Mouse (Mus musculus) embryonic facial prominence, embryonic 10.5 days (tissue): ENCODE data around the gene Ap3b2. TPM values are rescaled to one million over a fixed set of nuclear protein-coding genes. Genes with fewer than 3 reads are reported as not detected.
A peak's percentile ranks its signal among the peaks of the same experiment; 100 is the strongest.

Source experiments
- DNase-seq: peaks from one replicate; pipeline ENCODE4 v3.0.0-alpha.2; 2017; ENCODE audit warnings: low spot score
- H3K27ac ChIP-seq: fragments of 300-500 bp; sonication (generic); replicated peaks from 2 replicates; pipeline ENCODE4 v1.5.1; 2016; ENCODE audit warnings: mild to moderate bottlenecking
- H3K27me3 ChIP-seq: fragments of 300-500 bp; sonication (generic); replicated peaks from 2 replicates; pipeline ENCODE4 v1.6.1; 2016; ENCODE audit warnings: low read depth, mild to moderate bottlenecking; ENCODE audit not compliant: poor library complexity, severe bottlenecking
- H3K36me3 ChIP-seq: fragments of 300-500 bp; sonication (generic); replicated peaks from 2 replicates; pipeline ENCODE4 v1.6.1; 2016; ENCODE audit warnings: mild to moderate bottlenecking, moderate library complexity
- H3K4me1 ChIP-seq: fragments of 300-500 bp; sonication (generic); 2 replicates; pipeline ENCODE4 v1.6.1; 2016
- H3K4me3 ChIP-seq: fragments of 300-500 bp; sonication (generic); 2 replicates; pipeline ENCODE4 v1.5.1; 2016; ENCODE audit warnings: mild to moderate bottlenecking, moderate library complexity
- H3K9me3 ChIP-seq: fragments of 300-500 bp; sonication (generic); 2 replicates; pipeline ENCODE4 v1.6.1; 2016; ENCODE audit warnings: mild to moderate bottlenecking
- WGBS: fragments of 180-500 bp; shearing (Covaris S2); methylation state at CpG from one replicate; pipeline ENCODE4 v1.1.7; 2016; 5-methylcytosine and 5-hydroxymethylcytosine counted together
- polyA plus RNA-seq: library from polyadenylated mRNA; unstranded; fragments of >200 nt; fragmentation: Nextera tagmentation; extraction: Ambion mirVana; gene quantifications from 2 replicates; pipeline ENCODE4 v1.2.1, GENCODE M21; 2016

Ap3b2 gene
- polyA plus RNA-seq: 8.6 and 10.8 TPM in 2 replicates

DNA sequence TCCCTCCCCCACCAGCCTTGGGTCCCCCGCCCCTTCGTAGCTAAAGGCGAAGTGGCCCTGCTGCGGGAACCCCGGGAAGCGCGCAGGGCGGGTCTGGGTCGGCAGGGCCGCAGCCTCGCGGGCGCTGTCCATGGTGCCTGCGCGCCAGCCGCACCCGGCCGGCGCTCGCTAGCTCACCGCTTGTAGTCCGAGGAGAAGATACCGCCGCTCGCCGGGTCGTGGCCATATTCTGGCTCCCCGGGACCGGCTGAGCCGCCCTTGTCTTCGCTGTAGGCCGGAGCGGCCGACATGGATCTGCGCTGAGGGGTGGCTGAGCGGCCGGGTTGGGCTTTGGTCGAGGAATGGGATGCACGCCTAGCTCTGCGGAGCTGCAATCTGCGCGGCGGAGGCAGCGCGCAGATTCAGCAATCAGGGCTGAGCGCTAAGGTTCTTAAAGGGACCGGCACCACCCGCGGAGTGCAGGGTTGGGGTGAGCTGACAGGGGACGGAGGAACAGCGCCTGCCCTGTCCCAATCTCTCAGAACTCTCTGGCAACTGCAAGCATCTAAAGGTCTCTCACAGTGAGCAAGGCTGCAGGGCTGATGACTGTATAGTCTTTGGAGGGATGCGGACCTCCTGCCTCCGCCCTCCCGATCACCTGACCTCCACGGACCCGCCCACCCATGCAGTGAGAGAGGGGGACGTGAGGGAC is at the start of gene Ap3b2:
Gene Ap3b2, minus strand, starts transcription at position 595 of the 691 bp plus-strand sequence.
- Histone ChIP-seq H3K4me3 (peak within 1 kb of the TSS; percentile 68), H3K4me1 (peaks cover 43% of the 10 kb centered on the region), H3K36me3 (no peaks in the 10 kb centered on the region), H3K27ac (peak within 1 kb of the TSS; percentile 72), H3K9me3 (no peaks in the 10 kb centered on the region), H3K27me3 (peaks cover 77% of the 10 kb centered on the region)
- WGBS: under 1% methylated on average over 57 of the region's 57 CpGs
- DNase-seq: peak; percentile 89

GRCm38 (mm10) chr7:81542934-81543333 is 49.2 kb upstream of the Ap3b2 start:
- no peaks in the 10 kb centered on the region for H3K36me3 ChIP-seq
- H3K4me3 ChIP-seq: no peak overlapping the region
- no peaks in the 10 kb centered on the region for H3K27me3 ChIP-seq
- no peaks in the 10 kb centered on the region for H3K4me1 ChIP-seq
- H3K27ac ChIP-seq: no peak overlapping the region
- H3K9me3 ChIP-seq: no peaks in the 10 kb centered on the region
- no peak for DNase-seq
- 89% methylated on average over 8 of the region's 8 CpGs for WGBS

- Histone ChIP-seq H3K4me3 (no peak overlapping the region), H3K27me3 (no peaks in the 10 kb centered on the region), H3K27ac (no peak overlapping the region), H3K36me3 (no peaks in the 10 kb centered on the region), H3K9me3 (no peaks in the 10 kb centered on the region), H3K4me1 (no peaks in the 10 kb centered on the region)
- no peak for DNase-seq
- 85% methylated on average over 7 of the region's 7 CpGs for WGBS
Measured at GRCm38 (mm10) chr7:81541924-81542524, 48.3 kb upstream of the Ap3b2 start.

DNA sequence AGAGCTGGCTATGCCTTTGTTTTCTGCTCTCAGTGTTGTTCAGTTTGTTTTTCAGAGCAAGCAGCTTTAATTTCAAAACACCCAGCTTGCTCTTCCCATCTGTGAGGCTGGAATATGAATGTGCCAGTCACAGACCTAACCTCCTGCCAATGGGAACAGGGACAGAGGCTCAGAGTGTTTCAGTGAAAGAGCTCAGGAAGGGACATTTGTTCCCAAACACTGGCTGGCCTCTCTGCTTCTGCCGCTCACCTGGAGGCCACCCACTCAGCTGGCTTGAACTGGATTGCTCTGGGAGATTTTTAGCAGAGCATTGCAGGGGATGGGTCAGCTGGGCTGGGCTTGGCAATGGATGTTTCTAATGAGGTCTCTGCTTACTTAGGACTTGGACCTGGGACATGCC is 47.3 kb upstream of the Ap3b2 start:
- H3K27ac ChIP-seq: no peak overlapping the region
- H3K9me3 ChIP-seq: no peaks in the 10 kb centered on the region
- peaks cover 4% of the 10 kb centered on the region; the same call in 1 of the 2 replicates for H3K36me3 ChIP-seq
- no peak overlapping the region for H3K4me3 ChIP-seq
- no peaks in the 10 kb centered on the region for H3K27me3 ChIP-seq
- H3K4me1 ChIP-seq: no peaks in the 10 kb centered on the region
- DNase-seq: no peak
- 64% methylated on average over 1 of the region's 1 CpGs for WGBS

GRCm38 (mm10) chr7:81539565-81539964 is 45.8 kb upstream of the Ap3b2 start:
- no peak overlapping the region for H3K4me3 ChIP-seq
- 37% methylated on average over 2 of the region's 2 CpGs for WGBS
- no peaks in the 10 kb centered on the region; the same call in 1 of the 2 replicates for H3K9me3 ChIP-seq
- H3K27me3 ChIP-seq: no peaks in the 10 kb centered on the region
- H3K36me3 ChIP-seq: peaks cover 18% of the 10 kb centered on the region
- no peak for DNase-seq
- H3K4me1 ChIP-seq: no peaks in the 10 kb centered on the region
- H3K27ac ChIP-seq: no peak overlapping the region

DNA sequence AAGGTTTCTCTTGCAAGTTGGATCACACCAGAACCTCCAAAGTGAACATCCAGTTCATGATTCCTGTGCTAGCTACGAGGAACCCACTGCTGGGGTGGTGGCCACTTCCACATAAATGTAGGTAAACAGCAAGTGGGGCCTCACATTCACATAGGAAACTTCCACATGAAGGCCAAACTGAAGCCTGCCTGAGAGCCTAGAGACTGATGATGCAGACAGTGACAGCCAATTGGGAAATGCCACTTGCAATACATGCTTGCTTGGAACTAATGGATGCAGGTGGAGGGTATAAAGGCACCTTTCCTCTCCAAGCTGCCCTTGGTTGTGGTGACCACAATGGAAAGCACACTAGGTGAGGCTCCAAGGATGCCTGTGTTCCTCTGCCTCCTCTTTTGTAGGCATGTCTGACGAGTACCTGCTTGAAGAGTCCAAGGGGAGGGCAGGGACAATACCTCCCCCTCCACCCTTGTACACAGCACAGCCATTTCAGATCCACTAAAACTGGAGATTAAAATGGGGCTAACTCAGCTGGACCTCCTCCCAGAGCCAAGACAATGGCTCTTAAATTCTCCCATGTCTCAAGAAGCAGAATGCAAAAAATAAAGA is 44.4 kb upstream of the Ap3b2 start:
- DNase-seq: no peak
- H3K27ac ChIP-seq: no peak overlapping the region
- no peaks in the 10 kb centered on the region for H3K4me1 ChIP-seq
- no peaks in the 10 kb centered on the region for H3K27me3 ChIP-seq
- peaks cover 6% of the 10 kb centered on the region; the same call in 1 of the 2 replicates for H3K9me3 ChIP-seq
- WGBS: 75% methylated on average over 2 of the region's 2 CpGs
- H3K4me3 ChIP-seq: no peak overlapping the region
- H3K36me3 ChIP-seq: peaks cover 32% of the 10 kb centered on the region

DNA sequence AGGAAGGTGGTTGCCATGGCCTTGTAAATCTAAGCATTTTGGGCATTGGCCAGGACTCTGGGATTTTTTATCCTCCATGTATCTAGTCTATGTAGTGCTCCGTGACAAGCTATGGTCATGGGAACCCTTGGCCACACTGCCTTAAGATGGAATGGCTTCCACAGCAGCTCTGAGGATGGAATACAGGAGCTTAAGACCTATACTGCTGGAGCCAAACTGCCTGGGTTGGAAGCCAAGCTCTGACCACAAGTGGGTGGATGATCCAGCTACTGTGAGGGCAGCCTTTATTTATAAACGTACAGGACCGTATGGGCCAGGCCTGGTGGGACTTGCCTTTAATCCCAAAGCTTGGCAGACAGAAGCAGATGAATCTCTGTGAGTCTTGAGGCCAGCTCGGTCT is 42.8 kb upstream of the Ap3b2 start:
- Histone ChIP-seq H3K36me3 (peaks cover 49% of the 10 kb centered on the region), H3K9me3 (peaks cover 7% of the 10 kb centered on the region; the same call in 1 of the 2 replicates), H3K4me3 (no peak overlapping the region), H3K4me1 (no peaks in the 10 kb centered on the region), H3K27ac (no peak overlapping the region), H3K27me3 (no peaks in the 10 kb centered on the region)
- WGBS: 91% methylated on average over 4 of the region's 4 CpGs
- DNase-seq: no peak

GRCm38 (mm10) chr7:81531462-81531861 is 37.7 kb upstream of the Ap3b2 start:
- no peak overlapping the region for H3K4me3 ChIP-seq
- peaks cover 7% of the 10 kb centered on the region; the same call in 1 of the 2 replicates for H3K9me3 ChIP-seq
- peaks cover 97% of the 10 kb centered on the region for H3K36me3 ChIP-seq
- 92% methylated on average over 1 of the region's 1 CpGs for WGBS
- DNase-seq: no peak
- no peaks in the 10 kb centered on the region for H3K4me1 ChIP-seq
- H3K27ac ChIP-seq: no peak overlapping the region
- H3K27me3 ChIP-seq: no peaks in the 10 kb centered on the region

DNA sequence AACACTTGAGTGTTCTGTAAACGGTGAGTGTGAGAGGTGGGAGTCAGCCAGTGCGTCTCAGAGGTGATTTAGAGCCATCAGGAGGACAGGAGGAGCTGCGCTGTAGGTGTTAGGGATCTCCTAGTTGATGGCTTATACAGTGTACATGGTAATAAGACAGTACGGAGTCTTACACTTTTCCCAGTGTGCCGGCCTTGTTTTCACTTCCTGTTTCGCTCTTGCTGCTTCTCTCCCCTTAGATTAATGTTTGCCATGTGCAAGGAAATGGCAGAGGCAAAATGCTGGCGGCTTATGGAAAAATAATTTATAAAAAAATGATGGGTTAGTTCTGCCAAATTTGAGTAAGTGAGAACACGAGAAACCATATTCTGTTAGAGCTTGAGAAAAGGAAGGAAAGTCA is 35.2 kb upstream of the Ap3b2 start:
- 95% methylated on average over 8 of the region's 8 CpGs for WGBS
- H3K4me1 ChIP-seq: peaks cover 10% of the 10 kb centered on the region

DNA sequence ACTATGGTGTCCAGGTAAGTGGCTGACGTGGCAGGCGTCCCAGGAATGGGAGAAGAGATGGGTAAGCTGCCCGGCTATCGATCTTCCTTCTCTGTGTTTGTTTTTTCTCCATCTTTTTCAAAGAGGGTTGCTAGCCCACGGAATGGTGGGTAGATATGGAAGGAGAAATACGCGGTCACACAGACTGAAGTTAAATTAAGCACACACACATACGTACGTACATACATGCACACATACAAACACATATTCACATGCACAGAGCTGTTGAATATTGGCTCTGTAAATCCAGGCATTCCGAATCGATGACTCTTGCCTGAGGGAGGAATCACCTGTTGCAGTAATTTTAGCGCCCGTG is 29.9 kb upstream of the Ap3b2 start:
- Histone ChIP-seq H3K9me3 (no peaks in the 10 kb centered on the region), H3K27ac (peak overlapping the region; percentile 94), H3K36me3 (peaks cover 36% of the 10 kb centered on the region), H3K4me1 (peaks cover 18% of the 10 kb centered on the region), H3K4me3 (peak overlapping the region; percentile 79), H3K27me3 (no peaks in the 10 kb centered on the region)
- 12% methylated on average over 13 of the region's 13 CpGs for WGBS
- no peak for DNase-seq

More for the DNA sequence above, 35.2 kb upstream of the Ap3b2 start:
- DNase-seq: no peak
- H3K27ac ChIP-seq: no peak overlapping the region
- H3K9me3 ChIP-seq: peaks cover 7% of the 10 kb centered on the region; the same call in 1 of the 2 replicates
- no peak overlapping the region for H3K4me3 ChIP-seq
- H3K27me3 ChIP-seq: no peaks in the 10 kb centered on the region
- H3K36me3 ChIP-seq: peaks cover 89% of the 10 kb centered on the region

DNA sequence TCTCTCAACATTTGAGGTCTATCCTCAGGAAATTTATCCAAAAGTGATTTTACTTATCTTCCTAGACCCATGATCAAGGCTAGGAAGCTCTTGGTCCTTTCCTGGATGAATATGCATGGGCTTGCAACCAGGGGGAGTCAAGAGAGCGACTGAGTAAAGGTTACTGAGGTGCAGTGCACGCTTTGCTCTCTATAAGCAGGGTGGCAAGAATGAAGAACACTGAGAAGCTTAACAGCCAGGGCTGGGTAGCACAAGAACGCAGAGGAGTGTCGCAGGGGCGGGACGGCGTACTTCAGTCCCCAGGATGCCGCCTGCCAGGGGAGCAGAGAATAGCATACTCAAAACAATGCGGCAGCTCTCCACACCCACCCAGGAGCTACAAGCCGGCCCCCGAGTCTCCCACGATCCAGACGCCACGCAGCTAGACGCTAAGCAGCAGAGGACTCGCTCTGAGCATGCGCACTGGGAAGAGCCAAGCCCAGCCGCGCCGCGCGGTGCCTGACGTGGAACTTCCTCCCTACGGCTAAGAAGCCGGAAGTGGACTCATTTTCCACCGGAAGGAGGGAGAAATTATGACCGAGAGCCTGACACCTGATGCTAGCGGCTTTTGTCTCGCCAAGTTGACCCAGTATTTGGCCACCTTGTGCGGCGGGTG is 29.4 kb upstream of the Ap3b2 start:
- Histone ChIP-seq H3K4me3 (peak overlapping the region; percentile 79), H3K27ac (peak overlapping the region; percentile 94), H3K4me1 (peaks cover 18% of the 10 kb centered on the region), H3K27me3 (no peaks in the 10 kb centered on the region), H3K9me3 (no peaks in the 10 kb centered on the region), H3K36me3 (peaks cover 31% of the 10 kb centered on the region)
- WGBS: under 1% methylated on average over 31 of the region's 31 CpGs
- DNase-seq: peak; percentile 96

DNA sequence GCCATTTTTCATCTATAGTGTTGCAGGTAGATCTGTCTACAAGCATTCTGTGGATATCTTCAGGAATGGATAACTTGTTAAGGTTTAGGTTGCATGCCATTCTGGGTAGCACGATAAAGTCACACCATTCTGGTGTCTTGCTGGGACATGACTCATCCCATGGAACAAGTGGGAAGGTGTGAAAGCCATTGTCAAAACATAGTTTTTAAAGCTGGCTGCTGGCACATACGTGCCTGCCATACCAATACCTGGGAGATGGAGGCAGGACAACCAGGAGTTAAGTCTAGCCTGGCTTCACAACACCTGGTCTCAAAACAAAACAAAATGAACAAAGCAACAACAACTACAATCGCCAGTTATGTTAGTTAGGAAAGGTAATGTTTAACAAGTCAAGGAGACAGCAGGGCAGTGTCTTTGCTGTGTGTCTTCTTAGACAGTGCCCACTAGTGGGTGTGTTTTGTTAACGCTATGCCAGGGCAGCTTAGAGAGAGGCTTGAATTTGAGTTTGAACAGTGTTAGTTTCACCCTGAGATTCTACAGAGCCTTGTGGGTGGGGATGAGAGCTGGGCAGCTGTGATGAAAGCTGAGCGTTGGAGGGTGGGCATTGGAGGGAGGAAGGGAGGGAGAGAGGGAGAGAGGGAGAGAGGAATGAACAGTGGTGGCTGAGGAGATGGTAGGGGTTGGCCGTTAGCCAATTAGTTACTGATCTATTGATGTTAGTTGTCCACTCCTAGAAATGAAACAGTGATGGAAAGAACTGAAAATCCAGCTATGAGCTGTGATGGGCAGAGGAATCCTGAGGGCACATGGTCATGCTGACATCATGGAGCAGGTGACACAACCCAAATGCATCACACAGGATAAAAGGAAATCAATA is 22.7 kb upstream of the Ap3b2 start:
- Histone ChIP-seq H3K27me3 (no peaks in the 10 kb centered on the region; the same call in 1 of the 2 replicates), H3K4me3 (no peak overlapping the region), H3K4me1 (peaks cover 5% of the 10 kb centered on the region), H3K27ac (no peak overlapping the region), H3K36me3 (no peaks in the 10 kb centered on the region), H3K9me3 (no peaks in the 10 kb centered on the region)
- 79% methylated on average over 6 of the region's 6 CpGs for WGBS
- DNase-seq: no peak
